10 mouse cellular contexts compared by ENCODE assay signal in the genomic region with DNA sequence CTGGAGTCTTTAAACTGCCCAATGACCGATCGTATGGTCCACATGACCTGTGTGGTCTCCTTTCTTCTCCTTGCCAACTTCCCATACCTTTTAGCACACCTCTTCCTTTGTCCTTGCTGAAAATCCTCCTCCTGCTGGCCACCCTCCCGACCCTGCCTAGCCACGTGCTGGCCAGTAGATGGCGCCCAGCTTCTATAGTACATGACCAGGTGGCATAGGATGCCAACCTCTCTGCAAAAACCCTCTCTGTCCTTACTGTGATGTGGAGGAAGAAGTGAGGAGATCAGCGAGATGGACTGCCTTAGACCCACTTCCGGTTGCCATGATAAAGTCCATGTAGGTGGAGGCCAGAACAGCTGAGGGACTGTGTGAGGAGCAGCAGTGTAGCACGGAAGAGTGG. TPM values are rescaled to one million over a fixed set of nuclear protein-coding genes. Genes with fewer than 3 reads are reported as not detected.
DNase-seq lines count a peak whose midpoint lies in the region; ATAC-seq and TF ChIP-seq lines count a peak whose summit lies in the region.
"Had no signal": no experiment of that assay in that cellular context is flagged by ENCODE, and none has a peak within 500 bp of the region (broad histone marks: within the 10 kb centered on the region; RNA-seq: fewer than 3 reads in every experiment).

No protein-coding gene starts in this region.

- H3K9ac ChIP-seq in lung, embryonic 14.5 days: no peak overlapping the region

- no peak overlapping the region for H3K4me3 ChIP-seq in bone marrow macrophage, adult 2 months (ENCODE audit: insufficient read depth, low read length)
- H3K4me3 ChIP-seq in embryonic fibroblast, embryonic 13.5 days (ENCODE audit: insufficient read depth, low read length): no peak overlapping the region
- no peak overlapping the region for H3K4me3 ChIP-seq in lung, embryonic 14.5 days (ENCODE audit: low read depth, low read length)

- H3K36me3 ChIP-seq in lung, embryonic 14.5 days (ENCODE audit: insufficient read depth): no peaks in the 10 kb centered on the region

- WGBS in lung, embryonic 14.5 days: 33% methylated on average over 8 of the region's 8 CpGs

- DNase-seq in gastrocnemius, adult 18-20 months (ENCODE audit: low spot score): peak; percentile 66
- DNase-seq in gastrocnemius, postnatal 25 days: no peak
- DNase-seq in B cell, adult 2 months: peak; percentile 59
- DNase-seq in lung, embryonic 14.5 days: peak; percentile 69
- DNase-seq in right cerebral cortex, postnatal 4 days: peak; percentile 61

- ATAC-seq in inflammation-experienced regulatory T-cells, adult 6 months: peak; percentile 41
- no peak for ATAC-seq in lung, embryonic 14.5 days (ENCODE audit: insufficient read depth)

- no peaks in the 10 kb centered on the region for H3K27me3 ChIP-seq in lung, embryonic 14.5 days (ENCODE audit: insufficient read depth, low read length)

- peak; percentile 84 for TF ChIP-seq CTCF in bone marrow macrophage, adult 2 months (IDR thresholded peaks at IDR 0.05; ENCODE audit: low read depth, low read length)
- peak; percentile 88 for TF ChIP-seq CTCF in embryonic fibroblast, embryonic 13.5 days (IDR thresholded peaks at IDR 0.05; ENCODE audit: borderline replicate concordance, insufficient read depth, low read length)
- TF ChIP-seq CTCF in lung, embryonic 14.5 days (IDR thresholded peaks at IDR 0.05; ENCODE audit: low read depth): peak; percentile 86

- H3K4me1 ChIP-seq in bone marrow macrophage, adult 2 months (ENCODE audit: control insufficient read depth, insufficient read depth, low read length): peaks cover 17% of the 10 kb centered on the region
- H3K4me1 ChIP-seq in embryonic fibroblast, embryonic 13.5 days (ENCODE audit: control insufficient read depth, insufficient read depth, low read length): no peaks in the 10 kb centered on the region
- no peaks in the 10 kb centered on the region for H3K4me1 ChIP-seq in lung, embryonic 14.5 days (ENCODE audit: insufficient read depth)

- H3K9me3 ChIP-seq in lung, embryonic 14.5 days (ENCODE audit: low read depth, low read length): no peaks in the 10 kb centered on the region

- no peak overlapping the region for H3K27ac ChIP-seq in bone marrow macrophage, adult 2 months (ENCODE audit: insufficient read depth, low read depth, low read length)
- H3K27ac ChIP-seq in embryonic fibroblast, embryonic 13.5 days (ENCODE audit: insufficient read depth, low read length): no peak overlapping the region
- no peak overlapping the region for H3K27ac ChIP-seq in lung, embryonic 14.5 days (ENCODE audit: low read depth)

- H3K4me2 ChIP-seq in lung, embryonic 14.5 days: no peak overlapping the region

- no peak for TF ChIP-seq POLR2A in bone marrow macrophage, adult 2 months (IDR thresholded peaks at IDR 0.05; ENCODE audit: borderline replicate concordance, low read depth, low read length)
- TF ChIP-seq POLR2A in embryonic fibroblast, embryonic 13.5 days (IDR thresholded peaks at IDR 0.05; ENCODE audit: low read depth, low read length): no peak

RNA-seq across cellular contexts. Expression of gene Edn2, which starts 40.7 kb away (rescaled TPM):
- not detected for total RNA-seq in gastrocnemius, adult 18-20 months (2021)
- not detected for total RNA-seq in gastrocnemius, postnatal 25 days (2021)
- polyA plus RNA-seq in bone marrow macrophage, adult 2 months (2012; ENCODE audit: insufficient read depth, insufficient read length, missing spikeins): not detected in 2 replicates
- not detected in 2 replicates for polyA plus RNA-seq in embryonic fibroblast, embryonic 13.5 days (2011; ENCODE audit: insufficient read length, low read depth, missing spikeins)
- polyA plus RNA-seq in inflammation-experienced regulatory T-cells, adult 6 months (2017; shearing (Covaris generic)): not detected
- polyA plus RNA-seq in lung, embryonic 14.5 days (2014; fragmentation: Nextera tagmentation; extraction: Ambion mirVana): 0.34 and 0.78 TPM in 2 replicates
- total RNA-seq: layer of hippocampus, adult 18-20 months had no signal

RNA-seq across cellular contexts. Expression of gene AL607142.1, which starts 55.5 kb away (rescaled TPM):
- not detected for total RNA-seq in gastrocnemius, adult 18-20 months (2021)
- not detected for total RNA-seq in gastrocnemius, postnatal 25 days (2021)
- not detected in 2 replicates for polyA plus RNA-seq in bone marrow macrophage, adult 2 months (2012; ENCODE audit: insufficient read depth, insufficient read length, missing spikeins)
- not detected in 2 replicates for polyA plus RNA-seq in embryonic fibroblast, embryonic 13.5 days (2011; ENCODE audit: insufficient read length, low read depth, missing spikeins)
- polyA plus RNA-seq in inflammation-experienced regulatory T-cells, adult 6 months (2017; shearing (Covaris generic)): not detected
- polyA plus RNA-seq in lung, embryonic 14.5 days (2014; fragmentation: Nextera tagmentation; extraction: Ambion mirVana): not detected in 2 replicates
- total RNA-seq: ES-E14; layer of hippocampus, adult 18-20 months had no signal
